8 mouse cellular contexts compared by ENCODE assay signal in the genomic region with DNA sequence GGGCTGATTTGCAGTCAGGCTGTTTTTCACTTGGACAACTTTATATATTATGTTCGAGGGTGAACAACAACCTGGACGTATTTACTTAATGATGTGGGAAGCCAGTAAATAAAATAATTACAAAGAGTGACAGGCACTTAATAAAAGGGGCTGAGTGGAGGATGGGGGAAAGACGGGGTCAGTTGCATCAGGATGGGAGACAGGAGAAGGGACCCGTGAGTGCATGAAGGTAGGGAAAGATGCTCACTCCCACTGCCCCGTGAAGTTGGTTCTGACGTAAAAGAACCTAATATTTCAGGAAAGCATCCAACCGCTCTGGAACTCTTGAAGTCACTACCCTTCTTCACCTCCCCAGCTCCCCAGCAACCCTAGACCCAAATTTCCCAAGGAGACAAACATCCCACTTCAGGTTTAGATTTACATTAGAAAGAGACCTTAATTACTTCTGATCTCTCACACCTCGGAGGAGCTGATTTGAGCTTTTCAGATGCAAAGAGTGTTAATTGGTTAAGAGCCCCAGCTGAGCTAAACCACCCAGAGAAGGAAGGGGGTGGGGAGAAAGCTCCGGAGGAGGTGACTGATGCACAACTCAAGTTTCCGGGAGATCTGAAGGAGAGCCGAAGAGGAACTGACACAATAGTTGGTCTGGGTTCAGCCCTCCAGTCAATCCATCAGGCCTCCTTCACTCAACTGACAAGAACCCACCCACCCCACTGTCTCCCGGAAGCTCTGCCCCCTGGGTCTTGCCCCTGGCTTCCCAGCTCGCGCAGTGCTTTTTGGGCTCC.
DNase-seq lines count a peak whose midpoint lies in the region; ATAC-seq and TF ChIP-seq lines count a peak whose summit lies in the region.

No protein-coding gene starts in this region.

- H3K4me2 ChIP-seq in lung, embryonic 16.5 days (ENCODE audit: low read depth, low read length): peak overlapping the region; percentile 40
- H3K4me2 ChIP-seq in forebrain, embryonic 14.5 days (ENCODE audit: low read length): peak overlapping the region; percentile 37

- no peak overlapping the region for H3K9ac ChIP-seq in lung, embryonic 16.5 days (ENCODE audit: low read length)
- H3K9ac ChIP-seq in forebrain, embryonic 14.5 days (ENCODE audit: low read length): no peak overlapping the region; the same call in 1 of the 2 replicates

- H3K27me3 ChIP-seq in lung, embryonic 16.5 days (ENCODE audit: control insufficient read depth, insufficient read depth, low read depth, low read length): no peaks in the 10 kb centered on the region
- no peaks in the 10 kb centered on the region for H3K27me3 ChIP-seq in forebrain, embryonic 14.5 days (replicated peaks; ENCODE audit: control insufficient read depth, insufficient read depth, low read length)

- H3K4me3 ChIP-seq in lung, embryonic 16.5 days (ENCODE audit: low read length): no peak overlapping the region
- H3K4me3 ChIP-seq in lung, adult 2 months (replicated peaks; ENCODE audit: extremely low read depth, low read depth, low read length): no peak overlapping the region
- H3K4me3 ChIP-seq in forebrain, embryonic 14.5 days (ENCODE audit: low read depth, low read length): no peak overlapping the region
- no peak overlapping the region for H3K4me3 ChIP-seq in gastrocnemius, adult 2 months

- no peaks in the 10 kb centered on the region for H3K36me3 ChIP-seq in lung, embryonic 16.5 days (ENCODE audit: control insufficient read depth, insufficient read depth, low read length)
- no peaks in the 10 kb centered on the region for H3K36me3 ChIP-seq in forebrain, embryonic 14.5 days (ENCODE audit: control insufficient read depth, insufficient read depth, low read length)

- no peak for TF ChIP-seq POLR2A in lung, adult 2 months (IDR thresholded peaks at IDR 0.05; ENCODE audit: borderline replicate concordance, extremely low read depth, low read depth, low read length)

- intact Hi-C loops in gastrocnemius, adult 2 months (cut with DNase I): no loop called here

- no peak for TF ChIP-seq CTCF in lung, adult 2 months (IDR thresholded peaks at IDR 0.05; ENCODE audit: insufficient read depth, low read length)
- no peak for TF ChIP-seq CTCF in gastrocnemius, adult 2 months (IDR thresholded peaks at IDR 0.05)

- DNase-seq in lung, adult 2 months: no peak
- peak; percentile 91 for DNase-seq in forebrain, embryonic 14.5 days (ENCODE audit: low spot score)
- DNase-seq in lung, postnatal 4 days: peak; percentile 13 to 25
- DNase-seq in thymus, postnatal 14 days: peak; percentile 56
- no peak for DNase-seq in gastrocnemius, adult 2 months
- DNase-seq in gastrocnemius, postnatal 25 days: no peak

- peak overlapping the region; percentile 36; the same call in 1 of the 2 replicates for H3K27ac ChIP-seq in lung, embryonic 16.5 days (ENCODE audit: low read length)
- peak overlapping the region; percentile 83 for H3K27ac ChIP-seq in forebrain, embryonic 14.5 days (ENCODE audit: low read depth, low read length)
- no peak overlapping the region for H3K27ac ChIP-seq in gastrocnemius, adult 2 months

- 9% methylated on average over 14 of the region's 14 CpGs for WGBS in lung, embryonic 16.5 days
- WGBS in lung, adult 2 months: 20% methylated on average over 14 of the region's 14 CpGs
- WGBS in forebrain, embryonic 14.5 days: 1% methylated on average over 14 of the region's 14 CpGs

- ATAC-seq in lung, embryonic 16.5 days (ENCODE audit: low read depth): peak; percentile 65
- ATAC-seq in forebrain, embryonic 14.5 days: peak; percentile 87
- ATAC-seq in frontal cortex, adult (ENCODE audit: low TSS enrichment): no peak

- H3K4me1 ChIP-seq in lung, embryonic 16.5 days (replicated peaks; ENCODE audit: control insufficient read depth, insufficient read depth, low read length): peaks cover 10% of the 10 kb centered on the region; the same call in 1 of the 2 replicates
- H3K4me1 ChIP-seq in lung, adult 2 months (ENCODE audit: control insufficient read depth, insufficient read depth, low read length): no peaks in the 10 kb centered on the region
- H3K4me1 ChIP-seq in forebrain, embryonic 14.5 days (ENCODE audit: control insufficient read depth, insufficient read depth, low read length): peaks cover 21% of the 10 kb centered on the region

- no peaks in the 10 kb centered on the region for H3K9me3 ChIP-seq in lung, embryonic 16.5 days (ENCODE audit: control insufficient read depth, low read length)
- no peaks in the 10 kb centered on the region for H3K9me3 ChIP-seq in forebrain, embryonic 14.5 days (replicated peaks; ENCODE audit: control insufficient read depth, low read length)

Comparison
In these comparisons a context has a peak if more than half of its experiments do, and no peak if none do; other contexts are left out.
1. DNase-seq: peak in forebrain, embryonic 14.5 days (single experiment), lung, postnatal 4 days (2 of 2) and thymus, postnatal 14 days (single experiment); none in lung, adult 2 months (single experiment), gastrocnemius, adult 2 months (single experiment) and gastrocnemius, postnatal 25 days (single experiment).